Mouse (Mus musculus) cortical plate, adult 2 months (tissue): ENCODE measurements around the gene Cdh23.

Experiments
- CTCF ChIP-seq: fragments of 200-500 bp; IDR thresholded peaks from 2 replicates; pipeline ENCODE4 v1.5.1; 2011; ENCODE audit warnings: mild to moderate bottlenecking, control low read depth, low read length; ENCODE audit not compliant: insufficient read depth; ENCODE audit errors: extremely low read depth
- POLR2A ChIP-seq: fragments of 200-500 bp; IDR thresholded peaks from 2 replicates; pipeline ENCODE4 v1.6.1; 2011; ENCODE audit warnings: mild to moderate bottlenecking, low read length, control low read depth; ENCODE audit not compliant: insufficient read depth; ENCODE audit errors: extremely low read depth

DNA sequence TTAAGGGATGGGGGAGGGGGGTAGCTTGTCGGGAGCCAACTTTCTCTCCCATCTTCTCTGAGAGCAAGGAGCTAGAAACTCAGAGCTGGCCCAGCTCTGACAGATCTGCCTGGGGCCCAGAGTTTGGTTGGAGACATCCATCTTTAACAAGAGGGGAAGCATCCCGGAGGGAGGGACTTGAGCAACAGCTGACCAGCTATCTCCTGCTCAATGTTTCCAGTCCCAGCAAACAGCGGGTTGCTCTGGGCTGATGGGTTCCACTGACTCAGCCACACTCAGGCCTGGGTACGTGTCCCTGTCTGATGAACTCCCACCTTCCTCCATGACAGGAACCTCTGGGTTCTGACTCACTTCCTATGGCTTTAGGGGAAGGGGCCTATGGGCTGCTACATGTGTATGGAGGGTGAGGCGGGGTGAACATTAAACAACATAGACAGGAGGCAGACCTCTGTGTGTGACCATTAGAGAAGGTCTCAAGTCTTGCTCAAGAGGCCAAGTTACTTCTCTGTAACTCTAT lies 305.3 kb downstream of the Cdh23 start:
- TF ChIP-seq CTCF (no peak), POLR2A (no peak)
